Mouse (Mus musculus): ENCODE results near the gene Rras2. TPM values are rescaled to one million over a fixed set of nuclear protein-coding genes. Genes with fewer than 3 reads are reported as not detected.

Gene Rras2
- polyA plus RNA-seq, 1 experiment from 2014 or later, result 23.8 TPM

- Histone ChIP-seq H3K4me3 (replicated peaks; ENCODE audit: low read length) (no peak overlapping the region), H3K27me3 (replicated peaks; ENCODE audit: control insufficient read depth, insufficient read depth, low read length) (no peaks in the 10 kb centered on the region), H3K36me3 (ENCODE audit: control insufficient read depth, insufficient read depth) (no peaks in the 10 kb centered on the region), H3K4me1 (replicated peaks; ENCODE audit: control insufficient read depth, insufficient read depth, low read length) (no peaks in the 10 kb centered on the region; the same call in 1 of the 2 replicates), H3K27ac (ENCODE audit: low read length) (no peak overlapping the region), H3K9ac (replicated peaks; ENCODE audit: low read depth, low read length) (no peak overlapping the region), H3K4me2 (ENCODE audit: low read length) (no peak overlapping the region), H3K9me3 (ENCODE audit: control insufficient read depth, low read length) (no peaks in the 10 kb centered on the region)
- 85% methylated on average over 6 of the region's 6 CpGs for WGBS
- ATAC-seq, result no peak
Observed at GRCm38 (mm10) chr7:114086021-114086710, 31.4 kb downstream of the Rras2 start.

- WGBS, result 70% methylated on average over 3 of the region's 3 CpGs
- Histone ChIP-seq H3K4me3 (replicated peaks; ENCODE audit: low read length) (no peak overlapping the region), H3K27me3 (replicated peaks; ENCODE audit: control insufficient read depth, insufficient read depth, low read length) (no peaks in the 10 kb centered on the region), H3K9ac (replicated peaks; ENCODE audit: low read depth, low read length) (no peak overlapping the region), H3K9me3 (ENCODE audit: control insufficient read depth, low read length) (no peaks in the 10 kb centered on the region), H3K4me1 (replicated peaks; ENCODE audit: control insufficient read depth, insufficient read depth, low read length) (no peaks in the 10 kb centered on the region; the same call in 1 of the 2 replicates), H3K4me2 (ENCODE audit: low read length) (no peak overlapping the region), H3K36me3 (ENCODE audit: control insufficient read depth, insufficient read depth) (no peaks in the 10 kb centered on the region), H3K27ac (ENCODE audit: low read length) (no peak overlapping the region)
- ATAC-seq, result no peak
Observed at GRCm38 (mm10) chr7:114083760-114084159, 33.8 kb downstream of the Rras2 start.

- H3K9ac ChIP-seq (replicated peaks; ENCODE audit: low read depth, low read length), result no peak overlapping the region
- H3K4me2 ChIP-seq (ENCODE audit: low read length), result no peak overlapping the region
- H3K27me3 ChIP-seq (replicated peaks; ENCODE audit: control insufficient read depth, insufficient read depth, low read length), result no peaks in the 10 kb centered on the region
- ATAC-seq, result no peak
- no peak overlapping the region for H3K4me3 ChIP-seq (replicated peaks; ENCODE audit: low read length)
- H3K9me3 ChIP-seq (ENCODE audit: control insufficient read depth, low read length), result no peaks in the 10 kb centered on the region
- no peaks in the 10 kb centered on the region for H3K36me3 ChIP-seq (ENCODE audit: control insufficient read depth, insufficient read depth)
- H3K4me1 ChIP-seq (replicated peaks; ENCODE audit: control insufficient read depth, insufficient read depth, low read length), result no peaks in the 10 kb centered on the region; the same call in 1 of the 2 replicates
- 64% methylated on average over 2 of the region's 2 CpGs for WGBS
- H3K27ac ChIP-seq (ENCODE audit: low read length), result no peak overlapping the region
Observed at GRCm38 (mm10) chr7:114083088-114083487, 34.5 kb downstream of the Rras2 start.

GRCm38 (mm10) chr7:114081633-114082420 is 35.8 kb downstream of the Rras2 start:
- 80% methylated on average over 21 of the region's 21 CpGs for WGBS
- Histone ChIP-seq H3K4me1 (replicated peaks; ENCODE audit: control insufficient read depth, insufficient read depth, low read length) (no peaks in the 10 kb centered on the region), H3K9me3 (ENCODE audit: control insufficient read depth, low read length) (no peaks in the 10 kb centered on the region), H3K9ac (replicated peaks; ENCODE audit: low read depth, low read length) (no peak overlapping the region), H3K4me2 (ENCODE audit: low read length) (no peak overlapping the region), H3K27me3 (replicated peaks; ENCODE audit: control insufficient read depth, insufficient read depth, low read length) (no peaks in the 10 kb centered on the region), H3K27ac (ENCODE audit: low read length) (no peak overlapping the region), H3K36me3 (ENCODE audit: control insufficient read depth, insufficient read depth) (no peaks in the 10 kb centered on the region), H3K4me3 (replicated peaks; ENCODE audit: low read length) (no peak overlapping the region)
- ATAC-seq, result no peak

- no peaks in the 10 kb centered on the region for H3K27me3 ChIP-seq (replicated peaks; ENCODE audit: control insufficient read depth, insufficient read depth, low read length)
- WGBS, result 97% methylated on average over 5 of the region's 5 CpGs
- H3K27ac ChIP-seq (ENCODE audit: low read length), result no peak overlapping the region
- no peak overlapping the region for H3K9ac ChIP-seq (replicated peaks; ENCODE audit: low read depth, low read length)
- no peaks in the 10 kb centered on the region for H3K36me3 ChIP-seq (ENCODE audit: control insufficient read depth, insufficient read depth)
- ATAC-seq, result no peak
- no peaks in the 10 kb centered on the region for H3K4me1 ChIP-seq (replicated peaks; ENCODE audit: control insufficient read depth, insufficient read depth, low read length)
- H3K4me2 ChIP-seq (ENCODE audit: low read length), result no peak overlapping the region
- no peaks in the 10 kb centered on the region for H3K9me3 ChIP-seq (ENCODE audit: control insufficient read depth, low read length)
- H3K4me3 ChIP-seq (replicated peaks; ENCODE audit: low read length), result no peak overlapping the region
Observed at GRCm38 (mm10) chr7:114080250-114080649, 37.3 kb downstream of the Rras2 start.

GRCm38 (mm10) chr7:114079343-114079742 is 38.2 kb downstream of the Rras2 start:
- no peaks in the 10 kb centered on the region for H3K4me1 ChIP-seq (replicated peaks; ENCODE audit: control insufficient read depth, insufficient read depth, low read length)
- H3K4me2 ChIP-seq (ENCODE audit: low read length), result no peak overlapping the region
- 95% methylated on average over 4 of the region's 4 CpGs for WGBS
- no peak overlapping the region for H3K4me3 ChIP-seq (replicated peaks; ENCODE audit: low read length)
- H3K9ac ChIP-seq (replicated peaks; ENCODE audit: low read depth, low read length), result no peak overlapping the region
- H3K27ac ChIP-seq (ENCODE audit: low read length), result no peak overlapping the region
- ATAC-seq, result no peak
- H3K36me3 ChIP-seq (ENCODE audit: control insufficient read depth, insufficient read depth), result no peaks in the 10 kb centered on the region
- no peaks in the 10 kb centered on the region for H3K27me3 ChIP-seq (replicated peaks; ENCODE audit: control insufficient read depth, insufficient read depth, low read length)
- H3K9me3 ChIP-seq (ENCODE audit: control insufficient read depth, low read length), result no peaks in the 10 kb centered on the region

- WGBS, result 96% methylated on average over 2 of the region's 2 CpGs
- H3K9me3 ChIP-seq (ENCODE audit: control insufficient read depth, low read length), result no peaks in the 10 kb centered on the region
- no peak overlapping the region for H3K4me3 ChIP-seq (replicated peaks; ENCODE audit: low read length)
- no peaks in the 10 kb centered on the region; the same call in 1 of the 2 replicates for H3K4me1 ChIP-seq (replicated peaks; ENCODE audit: control insufficient read depth, insufficient read depth, low read length)
- H3K27ac ChIP-seq (ENCODE audit: low read length), result no peak overlapping the region
- no peak overlapping the region for H3K9ac ChIP-seq (replicated peaks; ENCODE audit: low read depth, low read length)
- H3K36me3 ChIP-seq (ENCODE audit: control insufficient read depth, insufficient read depth), result no peaks in the 10 kb centered on the region
- H3K4me2 ChIP-seq (ENCODE audit: low read length), result no peak overlapping the region
- no peaks in the 10 kb centered on the region for H3K27me3 ChIP-seq (replicated peaks; ENCODE audit: control insufficient read depth, insufficient read depth, low read length)
- ATAC-seq, result no peak
Observed at GRCm38 (mm10) chr7:114074595-114074994, 43.0 kb downstream of the Rras2 start.

GRCm38 (mm10) chr7:114074133-114074532 is 43.4 kb downstream of the Rras2 start:
- WGBS, result 78% methylated on average over 7 of the region's 7 CpGs
- no peak for ATAC-seq
- Histone ChIP-seq H3K4me3 (replicated peaks; ENCODE audit: low read length) (no peak overlapping the region), H3K36me3 (ENCODE audit: control insufficient read depth, insufficient read depth) (no peaks in the 10 kb centered on the region), H3K27me3 (replicated peaks; ENCODE audit: control insufficient read depth, insufficient read depth, low read length) (no peaks in the 10 kb centered on the region), H3K4me1 (replicated peaks; ENCODE audit: control insufficient read depth, insufficient read depth, low read length) (no peaks in the 10 kb centered on the region; the same call in 1 of the 2 replicates), H3K9me3 (ENCODE audit: control insufficient read depth, low read length) (no peaks in the 10 kb centered on the region), H3K27ac (ENCODE audit: low read length) (no peak overlapping the region), H3K9ac (replicated peaks; ENCODE audit: low read depth, low read length) (no peak overlapping the region), H3K4me2 (ENCODE audit: low read length) (no peak overlapping the region)

GRCm38 (mm10) chr7:114071851-114072616 is 45.5 kb downstream of the Rras2 start:
- no peak overlapping the region for H3K9ac ChIP-seq (replicated peaks; ENCODE audit: low read depth, low read length)
- H3K4me3 ChIP-seq (replicated peaks; ENCODE audit: low read length), result no peak overlapping the region
- no peak overlapping the region for H3K4me2 ChIP-seq (ENCODE audit: low read length)
- no peaks in the 10 kb centered on the region; the same call in 1 of the 2 replicates for H3K4me1 ChIP-seq (replicated peaks; ENCODE audit: control insufficient read depth, insufficient read depth, low read length)
- 46% methylated on average over 13 of the region's 13 CpGs for WGBS
- no peaks in the 10 kb centered on the region for H3K27me3 ChIP-seq (replicated peaks; ENCODE audit: control insufficient read depth, insufficient read depth, low read length)
- no peaks in the 10 kb centered on the region for H3K9me3 ChIP-seq (ENCODE audit: control insufficient read depth, low read length)
- H3K36me3 ChIP-seq (ENCODE audit: control insufficient read depth, insufficient read depth), result no peaks in the 10 kb centered on the region
- no peak for ATAC-seq
- no peak overlapping the region for H3K27ac ChIP-seq (ENCODE audit: low read length)
